Mouse (Mus musculus) heart, adult 8-10 months (tissue): ENCODE measurements at regions not wholly inside any gene's neighbourhood (a gene's known extent, or its start where the extent isn't known, plus 50 kb on each side); places are given as distances from the start of the nearest gene placed in this dataset.
A peak's percentile ranks its signal among the peaks of the same experiment; 100 is the strongest.

Experiments
- DNase-seq: peaks from one replicate; pipeline ENCODE4 v3.0.0; 2022; ENCODE audit warnings: low spot score

DNA sequence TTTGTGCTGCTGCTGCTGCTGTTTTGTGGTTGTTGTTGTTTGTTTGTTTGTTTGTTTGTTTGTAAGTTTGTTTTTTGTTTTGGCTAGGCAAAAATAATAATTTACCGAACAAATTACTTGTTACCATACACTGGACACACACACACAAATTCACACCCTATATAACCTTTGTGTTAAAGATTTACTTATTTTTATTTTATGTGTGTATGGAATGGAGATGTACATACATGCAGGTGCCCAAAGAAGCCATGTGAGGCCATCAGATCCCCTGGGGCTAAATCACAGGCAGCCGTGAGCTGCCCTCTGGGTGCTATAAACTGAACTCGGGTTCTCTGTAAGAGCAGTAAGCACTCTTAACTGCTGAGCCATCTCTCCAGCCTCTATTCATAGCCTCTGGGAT, 56.0 kb downstream of the Pttg1 start:
- no peak for DNase-seq

DNA sequence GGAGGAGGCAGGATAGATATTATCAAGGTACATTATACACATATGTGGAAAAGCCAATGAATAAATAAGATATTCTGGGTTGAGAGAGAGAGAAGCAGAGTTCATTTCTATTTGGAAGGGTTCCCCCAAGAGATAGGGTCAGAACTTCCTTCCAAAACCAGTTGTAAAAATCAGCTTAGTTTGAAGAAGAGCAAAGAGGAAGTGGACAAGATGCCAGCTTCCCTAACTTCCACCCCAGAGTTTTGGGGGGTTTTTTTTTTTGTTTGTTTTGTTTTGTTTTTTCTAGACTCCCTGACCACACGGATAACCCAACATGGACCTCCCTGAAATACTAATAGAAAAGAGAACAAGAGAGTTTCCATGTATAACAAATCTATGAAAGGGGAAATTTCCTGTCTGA, 57.7 kb downstream of the Pttg1 start:
- no peak for DNase-seq

DNA sequence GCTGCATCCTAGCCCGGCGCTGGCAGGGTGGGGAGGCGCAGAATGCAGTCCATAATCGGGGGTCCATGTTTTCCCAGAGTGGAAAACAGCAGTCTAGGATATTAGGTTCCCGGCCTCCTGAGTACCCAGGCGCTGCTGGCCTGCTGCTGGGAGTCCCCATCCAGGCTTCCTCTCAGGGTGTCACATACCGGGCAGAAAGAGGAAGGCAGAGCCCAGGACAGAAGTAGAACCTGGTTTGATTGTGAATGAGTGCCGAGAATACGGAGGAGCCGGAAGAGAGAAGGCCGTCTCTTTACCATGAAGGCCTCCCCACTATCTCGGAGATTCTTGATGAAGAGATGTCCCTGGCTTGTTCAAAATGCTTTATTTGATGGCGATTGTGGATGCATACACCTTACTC, 64.2 kb downstream of the Pttg1 start:
- no peak for DNase-seq

DNA sequence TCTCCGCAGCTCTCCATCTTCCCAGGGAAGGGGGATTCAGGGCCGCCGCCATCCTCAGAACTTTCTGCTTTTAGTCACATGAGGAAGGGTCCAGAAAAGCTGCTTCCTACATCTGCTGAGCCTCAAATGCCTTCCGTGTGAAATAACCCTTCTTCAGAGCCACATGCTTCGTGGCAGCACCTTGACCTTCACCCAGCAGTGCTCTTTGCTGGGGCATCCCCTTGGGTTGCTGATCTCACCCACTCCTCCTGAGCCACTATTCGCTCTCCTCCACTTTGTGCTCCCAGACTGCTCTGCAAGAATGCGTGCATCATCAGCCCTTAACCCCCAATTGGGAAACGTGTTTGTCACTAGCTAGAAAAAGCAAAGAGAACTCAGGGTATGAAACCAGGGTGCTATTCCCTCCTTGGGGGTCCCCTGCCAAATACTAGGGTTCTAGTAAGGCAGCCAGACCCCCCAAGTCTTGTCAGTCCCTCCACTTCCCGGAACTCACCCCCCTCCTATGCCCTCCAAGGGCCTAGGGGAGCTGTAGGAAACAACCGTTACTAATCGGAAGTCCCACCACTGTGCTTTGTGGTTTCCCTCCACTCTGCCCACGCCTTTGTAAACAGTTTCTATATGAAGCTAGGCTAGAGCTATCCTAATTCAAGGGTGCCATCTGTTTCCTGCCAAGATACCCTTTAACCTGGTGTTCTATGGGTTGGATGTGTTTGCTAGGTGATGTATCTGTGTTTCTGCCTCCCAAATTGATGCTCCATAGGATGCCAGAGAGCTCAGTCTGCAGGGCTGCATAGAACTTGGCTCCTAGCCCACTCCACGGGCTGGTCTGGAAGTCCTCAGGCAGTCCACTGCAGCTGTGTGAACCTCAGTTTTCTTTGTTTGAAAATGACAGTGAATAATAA, 67.4 kb downstream of the Pttg1 start:
- DNase-seq: no peak

DNA sequence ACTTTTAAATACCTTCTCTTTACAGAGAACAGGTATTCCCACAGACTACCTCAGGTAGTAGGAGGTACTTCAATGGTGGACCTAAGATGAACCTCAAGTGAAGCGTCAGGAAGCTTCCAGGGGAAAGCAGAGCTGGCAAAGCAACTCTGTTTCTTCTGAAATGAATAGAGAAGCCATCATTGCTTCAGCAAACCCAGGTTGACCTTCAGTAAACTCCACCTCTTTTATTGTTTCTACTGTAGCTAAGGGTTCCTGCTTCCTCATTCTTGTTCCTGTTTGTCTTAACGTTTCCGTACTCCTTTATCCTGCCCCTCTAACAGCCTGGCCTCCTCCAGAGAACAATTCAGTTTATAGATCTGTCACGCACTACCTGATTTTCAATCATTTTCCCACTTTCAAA, 72.4 kb downstream of the Pttg1 start:
- no peak for DNase-seq

DNA sequence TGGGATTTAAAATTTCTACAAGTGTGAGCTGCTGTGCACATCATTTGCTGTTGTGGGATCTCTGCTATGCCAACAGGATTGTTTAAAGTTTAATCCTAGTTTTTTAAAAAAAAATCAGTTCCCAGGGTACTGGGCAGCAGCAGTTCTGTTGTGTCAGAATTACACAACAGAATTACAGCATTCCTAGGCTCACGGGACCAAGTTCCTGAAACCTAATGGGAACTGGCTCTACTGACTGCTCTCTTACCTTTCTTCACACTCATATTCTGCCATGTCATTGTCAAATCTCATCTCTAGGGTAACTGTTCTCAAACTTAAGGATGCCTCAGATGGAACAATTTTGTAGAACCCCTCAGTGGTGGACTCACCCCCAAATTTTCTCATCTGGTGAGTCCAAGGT, 73.0 kb downstream of the Pttg1 start:
- no peak for DNase-seq

DNA sequence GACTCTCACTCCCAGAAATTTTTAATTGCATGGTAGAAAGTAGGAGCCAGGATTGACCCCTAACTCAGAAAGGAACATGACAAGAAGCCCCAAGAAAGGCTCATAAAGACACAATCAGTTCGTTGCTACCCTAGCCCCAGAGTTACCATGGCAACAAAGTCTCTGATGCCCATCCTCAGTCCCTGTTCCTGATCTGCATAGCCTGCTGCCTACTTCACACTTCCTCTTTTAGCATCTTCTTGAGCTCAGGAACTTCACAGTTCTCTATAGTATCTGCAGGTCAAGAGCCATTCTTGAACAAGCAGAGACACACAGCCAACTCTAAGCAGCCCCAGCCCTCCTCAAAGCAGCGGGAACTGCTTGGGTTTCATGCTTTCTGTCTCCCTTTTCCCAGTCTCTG, 74.2 kb downstream of the Pttg1 start:
- DNase-seq: no peak

DNA sequence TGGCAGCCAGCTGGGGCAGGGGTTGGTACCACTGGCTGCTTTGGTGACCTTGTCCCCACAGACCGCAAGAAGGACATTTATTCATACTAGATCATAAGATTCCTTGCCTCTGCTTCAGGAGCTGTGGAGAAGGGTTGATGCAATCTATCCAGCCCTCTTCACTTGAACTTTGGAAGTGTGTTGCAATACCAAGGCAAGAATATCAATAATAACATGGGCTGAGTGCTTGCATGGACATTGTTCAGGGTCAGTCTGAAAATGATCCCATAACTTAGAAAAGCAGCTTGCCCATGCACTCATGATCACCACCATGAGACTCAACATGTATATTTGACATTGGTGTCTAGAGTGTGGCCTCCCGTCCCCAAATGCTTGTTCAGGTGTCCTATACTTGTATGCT, 74.7 kb downstream of the Pttg1 start:
- no peak for DNase-seq

DNA sequence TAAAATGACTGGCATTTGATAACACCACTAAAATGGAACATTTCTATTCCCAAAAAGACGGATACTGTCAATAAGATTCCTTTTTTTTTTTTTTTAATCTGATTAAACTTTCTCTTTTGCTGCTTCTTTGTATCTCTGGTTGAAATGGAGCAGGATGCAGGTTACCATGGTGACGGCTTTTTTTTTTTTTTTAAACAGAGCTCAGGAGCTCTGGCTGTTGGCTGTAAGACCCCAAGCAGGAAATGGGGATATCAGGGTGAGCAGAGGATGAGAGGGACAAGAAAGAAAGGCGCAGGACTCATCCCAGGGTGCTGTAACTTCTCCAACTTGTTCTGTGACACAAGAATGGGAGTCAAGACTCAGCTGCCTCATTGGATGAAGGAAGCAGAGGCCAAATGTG, 75.8 kb downstream of the Pttg1 start:
- no peak for DNase-seq

DNA sequence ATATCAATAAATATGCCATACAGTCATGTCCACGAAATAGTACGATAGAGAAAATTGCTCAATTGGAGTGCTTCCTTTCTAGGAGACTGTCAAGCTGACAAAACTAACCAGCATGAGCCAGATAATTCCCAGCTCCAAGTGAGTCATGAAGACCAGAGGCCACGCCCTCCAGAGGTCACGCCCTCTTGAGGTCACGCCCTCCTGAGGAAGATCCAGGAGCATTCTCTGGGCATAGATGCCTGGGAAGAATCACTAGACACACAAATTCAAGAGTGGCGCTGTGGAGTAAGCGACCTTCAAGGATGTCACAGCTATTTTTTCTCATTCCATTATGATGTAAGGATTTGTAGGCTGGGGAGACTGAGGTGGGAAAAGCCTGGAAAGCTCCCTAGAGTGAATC, 76.5 kb downstream of the Pttg1 start:
- DNase-seq: no peak

DNA sequence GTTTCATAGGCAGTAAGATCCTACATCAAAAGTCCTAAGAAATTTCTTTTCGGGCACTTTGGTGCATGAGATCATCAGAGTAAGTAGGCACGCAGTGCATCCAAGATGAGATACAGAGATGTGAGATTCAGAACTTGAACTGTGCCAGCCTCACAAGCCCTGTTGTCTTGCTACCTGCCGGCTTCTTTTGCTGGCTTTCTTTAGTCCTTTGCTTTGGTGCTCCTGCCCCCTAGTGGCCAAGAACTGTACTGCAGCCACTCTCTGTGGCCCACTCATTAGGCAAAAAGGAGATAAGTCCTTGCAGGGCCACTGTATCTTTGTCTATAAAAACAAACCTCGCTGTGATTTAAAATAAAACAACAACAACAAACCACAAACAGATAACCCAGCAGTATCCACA, 77.5 kb downstream of the Pttg1 start:
- DNase-seq: peak; percentile 77

DNA sequence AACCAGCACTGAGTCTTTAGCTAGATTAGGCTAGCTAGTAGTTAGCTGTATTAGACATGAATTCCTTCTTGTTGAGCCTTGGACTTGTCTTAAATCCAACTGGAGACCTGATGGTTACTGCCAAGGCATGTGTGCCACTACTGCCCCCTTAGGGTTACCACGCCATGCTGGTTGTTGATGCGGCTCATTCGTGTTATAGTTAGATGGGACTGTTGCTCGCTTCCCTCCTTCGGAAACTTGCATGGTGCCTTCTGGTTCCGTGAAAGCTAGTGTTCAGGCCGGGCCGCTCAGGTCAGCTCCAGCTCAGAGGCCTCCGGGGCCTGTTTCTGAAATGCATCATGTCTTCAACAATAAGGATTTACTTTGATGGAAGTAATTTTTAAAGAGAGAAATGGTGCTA, 79.6 kb downstream of the Pttg1 start:
- DNase-seq: no peak

DNA sequence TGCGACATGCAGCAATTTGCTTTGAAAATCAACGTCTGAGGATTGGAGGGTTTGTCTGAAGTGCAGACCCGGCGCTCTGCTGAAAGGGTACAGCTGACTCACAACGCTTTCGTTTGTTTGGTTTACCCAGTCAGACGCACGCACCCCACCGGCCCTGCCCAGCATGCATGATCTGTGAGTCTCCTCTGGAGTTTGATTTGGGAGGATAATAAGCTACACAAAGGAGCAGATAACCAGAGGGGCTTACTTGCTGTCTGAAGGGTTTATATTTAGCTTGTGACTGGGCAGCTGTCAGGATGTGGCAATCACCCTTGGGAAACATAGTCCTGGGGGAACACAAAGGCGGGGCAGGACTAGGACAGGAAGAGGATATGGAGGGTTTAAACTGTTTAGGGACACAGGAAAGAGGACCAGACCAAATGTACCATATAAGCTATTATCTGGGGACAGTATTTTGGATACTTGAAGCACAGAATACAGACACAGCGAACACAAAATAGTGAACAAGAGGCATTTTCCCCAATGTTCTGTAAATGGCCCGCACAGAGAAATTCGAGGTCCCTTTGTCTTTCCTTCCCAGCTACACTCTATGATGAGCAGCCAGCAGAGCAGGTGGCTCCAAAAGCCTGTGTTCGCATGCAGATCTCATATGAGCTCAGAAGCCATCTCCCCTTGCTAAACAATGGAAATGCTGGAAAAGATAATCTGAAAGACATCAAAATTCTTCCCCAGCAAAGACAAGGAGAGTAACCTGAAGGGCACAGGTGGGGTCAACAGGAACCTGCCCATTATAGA, 81.1 kb downstream of the Pttg1 start:
- DNase-seq: no peak

DNA sequence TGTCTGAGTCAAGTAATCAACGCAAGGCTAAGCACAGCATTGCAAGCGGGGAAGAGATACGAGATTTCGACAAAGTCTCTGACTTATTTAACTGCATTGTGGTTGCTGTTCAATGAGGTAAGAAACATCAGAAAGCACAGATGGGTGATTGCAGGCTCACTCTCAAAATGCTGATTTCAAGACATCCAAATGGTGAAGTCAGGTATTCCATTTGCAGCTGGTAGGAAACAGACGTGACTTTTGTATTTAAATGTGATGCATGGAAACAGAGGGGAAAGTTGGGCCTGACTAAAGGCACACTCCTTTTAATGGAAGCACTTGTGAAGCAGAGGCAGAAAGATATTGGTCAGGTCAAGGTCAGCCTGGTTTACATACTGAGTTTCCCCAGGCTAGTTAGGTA, 82.5 kb downstream of the Pttg1 start:
- DNase-seq: no peak

DNA sequence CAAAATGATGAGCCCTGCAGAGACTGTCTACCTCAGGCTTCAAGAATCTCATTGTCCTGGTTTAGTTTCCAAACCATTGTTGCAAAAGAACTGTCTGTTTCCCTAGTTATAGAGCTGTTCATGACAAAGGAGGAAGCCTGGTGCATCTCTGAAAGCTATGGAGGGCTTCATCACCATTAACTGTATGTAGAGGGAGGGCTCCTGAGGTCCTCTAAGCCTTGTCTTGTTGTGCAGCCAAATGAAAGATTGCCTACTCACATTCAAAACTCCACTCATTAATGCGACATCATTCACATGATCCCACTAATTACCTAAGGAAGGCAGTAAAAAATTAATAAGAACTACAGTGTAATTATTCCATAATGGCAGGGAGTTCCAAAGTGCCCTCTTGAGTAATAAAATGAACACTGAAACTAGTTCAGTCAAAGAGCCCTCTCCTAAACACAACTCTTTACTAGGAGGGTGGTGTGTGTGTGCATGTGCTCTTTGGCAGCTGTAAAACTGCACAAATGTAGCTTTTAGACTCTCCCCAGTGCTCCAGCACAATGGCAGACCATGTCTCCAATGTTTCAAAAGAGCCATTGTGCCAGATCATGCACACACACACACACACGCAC, 87.6 kb downstream of the Pttg1 start:
- DNase-seq: no peak

DNA sequence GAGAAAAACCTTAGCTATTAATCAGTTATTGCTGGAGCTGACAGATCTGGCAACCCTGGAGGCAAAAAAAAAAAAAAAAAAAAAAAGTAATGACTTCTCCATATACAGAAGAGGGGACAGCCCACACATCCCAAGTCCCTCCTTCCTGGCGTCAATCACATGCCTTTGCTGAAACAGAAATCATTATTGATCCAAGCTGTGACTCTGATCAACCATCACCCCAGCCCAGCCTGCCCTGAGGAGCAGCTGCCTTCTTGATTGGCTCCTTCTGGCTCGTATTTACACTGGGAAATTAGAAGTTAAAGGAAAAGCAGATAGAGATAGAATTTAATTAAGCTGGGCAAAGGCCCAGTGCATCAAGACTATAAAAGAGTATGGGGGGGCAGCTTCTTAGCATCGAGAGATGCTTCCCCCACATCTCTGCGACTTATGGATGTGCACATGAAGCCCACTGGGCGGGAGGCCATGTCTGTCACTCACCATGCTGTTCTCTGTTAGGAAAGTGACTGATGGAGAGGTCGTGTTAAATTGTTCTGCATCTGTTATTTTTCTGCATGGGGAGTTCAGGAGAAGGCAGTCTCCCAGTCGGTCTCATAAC, 90.3 kb downstream of the Pttg1 start:
- no peak for DNase-seq

DNA sequence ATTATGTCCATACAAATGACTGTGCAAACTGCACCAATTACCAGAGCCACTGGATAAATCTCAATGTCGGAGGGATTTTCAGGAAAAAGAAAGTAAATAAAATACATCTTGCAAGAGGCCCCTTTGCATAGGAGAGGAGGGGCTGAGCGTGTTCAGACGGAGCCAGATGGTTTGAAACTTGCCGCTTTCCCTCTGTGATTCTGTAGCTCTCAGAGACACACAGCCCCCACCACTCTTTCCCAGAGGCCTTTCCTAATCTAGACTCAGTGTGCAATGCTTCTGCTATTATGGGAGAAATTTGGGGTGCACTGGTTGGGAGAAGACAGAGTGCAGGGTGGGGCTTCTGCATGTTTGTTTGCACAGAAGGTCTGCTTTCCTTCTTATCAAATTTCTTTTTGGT, 92.5 kb downstream of the Pttg1 start:
- no peak for DNase-seq

DNA sequence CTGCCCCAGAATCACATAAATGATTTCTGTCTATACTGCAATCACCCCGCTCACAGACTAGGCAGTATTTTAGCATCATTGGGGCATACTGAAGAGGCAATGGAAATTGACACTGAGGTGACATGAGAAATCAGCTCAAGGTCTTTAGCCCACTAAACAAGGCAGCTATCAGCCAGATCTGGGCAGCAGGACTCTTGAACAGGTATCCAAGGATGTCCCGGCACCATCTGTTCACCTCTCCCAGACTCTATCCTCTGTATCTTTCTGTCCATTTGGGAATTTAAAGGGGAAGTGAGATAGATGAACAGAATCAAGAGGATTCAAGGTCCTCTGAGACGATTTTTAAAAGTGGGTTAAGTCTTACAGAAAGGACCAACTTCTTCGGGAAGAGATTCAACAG, 112.1 kb downstream of the Pttg1 start:
- DNase-seq: no peak
